Mouse (Mus musculus) ES-Bruce4 (cell line): ENCODE results near the gene Lamb3.

Source experiments
- CTCF ChIP-seq: IDR thresholded peaks from one replicate; pipeline ENCODE4 v1.8.1; 2011; ENCODE audit warnings: low read depth, low read length
- EP300 ChIP-seq: IDR thresholded peaks from 2 replicates; pipeline ENCODE4 v1.6.1; 2011; ENCODE audit warnings: low read depth, low read length; ENCODE audit not compliant: insufficient read depth
- POLR2A ChIP-seq: IDR thresholded peaks from one replicate; pipeline ENCODE4 v1.8.1; 2011; ENCODE audit warnings: low read length; ENCODE audit not compliant: insufficient read depth

- TF ChIP-seq EP300: no peak
- TF ChIP-seq POLR2A: no peak
- no peak for TF ChIP-seq CTCF
These were observed 90.8 kb downstream of the Lamb3 start for GRCm38 (mm10) chr1:193298141-193298765.
